Mouse (Mus musculus) T-cell, adult 2 months (primary cell): ENCODE measurements around the gene Sox2.

Experiments
- DNase-seq: peaks from one replicate; pipeline ENCODE4 v3.0.0; 2022; ENCODE audit warnings: low spot score

Gene Sox2

DNA sequence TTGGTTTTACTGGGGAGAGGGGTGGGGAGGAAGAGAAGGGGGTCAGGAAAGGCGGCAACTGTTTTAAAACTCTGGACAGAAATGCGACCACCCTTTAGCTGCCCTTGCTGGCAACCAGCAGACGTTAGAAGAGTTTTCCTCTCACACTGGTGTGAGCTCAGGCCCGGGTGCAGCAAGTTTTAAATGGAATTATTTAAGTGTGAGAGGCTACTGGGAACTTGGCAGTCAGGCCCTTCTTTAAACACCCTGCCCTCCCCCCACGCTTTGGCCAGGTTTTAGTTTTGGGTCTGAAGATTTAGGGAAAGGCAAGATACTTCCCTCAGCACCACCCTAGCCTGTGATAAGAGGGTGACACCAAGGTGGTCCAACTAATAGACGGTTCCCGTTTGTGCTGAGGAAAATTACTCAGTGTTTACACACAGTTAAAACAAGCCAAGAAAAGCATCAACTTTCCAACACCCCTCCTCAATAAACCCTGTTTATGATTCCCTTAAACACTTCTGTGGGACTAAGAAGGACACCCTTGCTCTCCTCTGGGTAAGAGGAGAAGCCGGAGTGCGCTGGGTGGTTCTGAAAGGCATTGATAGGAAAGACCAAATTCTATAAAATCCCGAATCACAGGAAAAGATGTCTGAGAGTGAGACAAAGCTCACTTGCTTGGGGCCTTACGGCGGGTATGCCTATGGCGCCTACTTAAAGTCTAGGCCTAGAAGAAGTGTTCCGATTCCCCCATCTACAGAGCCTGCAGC lies 10.5 kb downstream of the Sox2 start:
- no peak for DNase-seq

DNA sequence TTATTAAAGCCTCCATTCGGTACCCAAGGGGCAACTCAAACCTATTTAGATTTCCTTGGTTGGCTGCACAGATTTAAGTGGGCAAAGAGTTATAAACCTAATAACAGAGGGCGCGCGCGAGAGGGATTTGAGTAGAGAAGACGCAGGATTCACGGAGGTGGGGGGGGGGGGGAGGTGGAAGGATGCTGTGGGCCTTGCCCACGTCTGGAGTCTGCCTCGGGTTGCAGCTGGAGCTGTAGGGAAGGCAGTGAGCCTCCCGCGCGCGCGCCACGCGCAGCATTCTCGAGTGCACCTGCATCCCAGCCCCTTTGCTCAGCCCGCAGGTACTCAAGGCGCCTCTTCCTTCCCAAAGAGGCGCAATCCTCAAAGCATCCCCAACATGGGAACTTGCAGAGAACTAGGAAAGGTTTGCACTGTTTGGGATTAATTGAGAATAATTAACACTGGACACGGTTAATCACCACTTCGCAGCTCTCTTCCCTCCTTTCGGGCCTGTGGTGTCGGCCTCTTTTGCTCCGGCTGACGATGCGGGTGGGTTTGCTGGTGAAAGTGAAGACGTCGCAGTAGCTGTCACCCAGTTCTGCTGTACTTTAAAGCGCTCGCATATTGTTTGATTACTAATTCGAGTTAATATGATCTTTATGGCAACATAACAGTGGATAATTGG lies 11.3 kb downstream of the Sox2 start:
- no peak for DNase-seq

DNA sequence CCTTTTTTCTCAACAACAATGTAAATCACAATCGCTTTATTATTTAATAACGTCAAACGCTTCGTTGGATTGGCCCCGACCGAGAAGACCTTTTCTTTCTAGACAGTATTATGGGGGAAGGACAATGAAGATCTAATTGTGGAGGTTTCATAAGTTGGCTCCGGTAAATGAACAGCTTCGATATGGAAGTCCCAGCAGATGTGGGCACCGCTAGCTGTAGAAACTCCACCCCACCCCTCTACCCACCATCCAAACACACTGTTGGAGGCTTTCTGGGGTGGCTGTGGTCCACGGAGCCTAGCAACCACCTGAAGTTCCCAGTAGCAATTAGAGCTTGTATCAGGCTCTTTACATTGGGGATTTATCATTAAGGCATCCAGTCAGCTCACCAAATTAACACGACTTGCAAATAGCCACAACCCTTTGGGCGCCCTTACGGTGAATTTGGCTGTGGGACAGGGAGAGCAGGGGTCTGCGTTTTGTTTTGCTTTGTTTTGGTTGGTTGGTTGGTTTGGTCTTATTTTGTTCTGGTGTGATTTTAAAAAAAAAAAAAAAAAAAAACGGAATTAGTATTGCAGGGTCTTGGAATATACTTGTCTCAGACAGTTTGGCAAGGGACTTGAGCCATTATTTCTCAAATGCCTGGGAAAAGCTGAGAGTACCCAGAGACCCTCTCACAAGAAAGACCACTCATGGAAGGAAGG lies 12.0 kb downstream of the Sox2 start:
- no peak for DNase-seq

DNA sequence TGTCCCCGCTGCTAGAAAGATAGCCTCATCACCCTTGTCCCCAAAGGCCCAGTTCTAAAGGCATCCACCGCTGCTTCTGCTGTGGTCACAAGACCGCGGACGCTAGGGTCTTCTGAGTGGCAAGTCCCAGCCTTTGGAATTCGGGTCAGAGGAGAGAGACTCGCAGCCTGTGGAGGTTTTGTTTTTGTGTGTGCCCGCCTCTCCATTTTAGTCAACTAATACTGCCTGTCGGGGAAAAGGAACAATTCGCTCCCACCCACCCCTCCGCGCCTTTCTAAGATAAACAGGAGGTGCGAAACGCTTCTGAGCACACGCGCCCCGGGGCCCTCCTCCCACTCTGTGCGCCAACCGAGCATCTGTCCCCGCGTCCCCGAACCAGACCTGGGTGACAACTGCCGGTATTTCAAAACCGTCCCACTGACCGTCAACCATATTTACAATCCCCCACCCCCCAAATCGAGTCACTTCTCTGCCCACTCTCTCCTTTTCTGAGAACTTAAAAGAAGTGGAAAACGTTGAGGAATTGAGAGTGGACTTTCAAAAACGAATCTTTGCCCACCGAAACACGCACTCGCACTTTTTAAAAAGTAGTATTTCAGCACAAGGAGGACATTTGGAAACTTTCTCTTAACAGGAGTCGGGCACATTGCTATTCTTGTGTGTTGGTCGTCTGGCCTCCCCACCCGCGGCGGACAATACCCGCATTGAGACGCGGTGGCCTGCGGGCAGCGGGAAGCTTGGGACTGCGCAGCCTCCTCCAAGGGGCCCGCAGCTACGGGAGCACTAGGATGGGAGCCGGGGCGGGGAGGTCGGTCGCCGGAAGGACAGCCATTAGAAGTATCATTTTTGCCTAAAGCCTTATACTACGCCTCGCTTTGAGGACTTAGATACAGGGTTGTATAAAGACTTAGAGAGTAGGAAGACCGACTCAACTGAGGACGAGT lies 12.8 kb downstream of the Sox2 start:
- DNase-seq = no peak

DNA sequence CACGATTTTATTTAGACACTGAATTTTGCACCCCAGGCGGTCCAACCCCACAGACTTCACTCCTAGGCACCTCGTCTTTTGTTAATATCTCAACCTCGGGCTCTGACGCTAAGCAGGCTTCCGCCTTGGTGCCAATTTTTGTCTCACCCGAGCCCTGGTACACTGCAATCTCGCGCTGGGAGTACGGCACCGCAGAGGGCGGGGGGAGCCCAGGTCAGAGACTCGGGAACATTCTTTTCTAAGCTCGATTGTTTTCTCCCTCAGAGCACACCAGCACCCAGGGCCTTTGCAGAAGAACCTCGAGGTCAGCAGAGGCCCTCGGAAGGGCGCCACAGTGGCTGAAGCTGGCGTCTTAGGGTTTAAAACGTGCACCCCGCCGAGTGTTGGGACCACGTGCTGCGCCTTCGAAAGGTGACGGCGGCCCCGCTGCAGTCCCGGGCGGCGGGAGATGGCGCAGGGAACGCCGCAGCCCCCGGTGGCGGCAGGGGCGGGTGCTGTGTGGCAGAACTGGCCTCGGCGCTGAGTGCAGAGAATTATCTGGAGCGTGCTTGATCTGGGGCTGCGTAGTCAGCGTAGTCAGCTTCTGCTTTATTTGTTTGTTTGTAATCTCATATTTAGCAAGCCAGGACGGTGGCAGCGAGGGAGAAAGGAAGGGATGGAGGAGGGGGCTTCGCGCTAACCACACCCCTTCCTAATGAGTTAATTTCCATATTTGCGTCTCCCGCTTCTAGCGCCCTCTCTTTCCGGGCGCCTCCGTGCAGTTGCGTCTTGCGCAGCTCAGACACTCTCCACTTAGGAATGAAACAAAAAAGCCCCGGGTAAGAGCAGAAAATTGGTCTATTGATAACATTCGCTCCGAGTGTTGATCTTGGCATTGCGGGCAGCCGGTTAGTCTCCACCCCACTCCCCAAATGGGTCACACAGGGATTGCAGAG lies 13.8 kb downstream of the Sox2 start:
- no peak for DNase-seq

DNA sequence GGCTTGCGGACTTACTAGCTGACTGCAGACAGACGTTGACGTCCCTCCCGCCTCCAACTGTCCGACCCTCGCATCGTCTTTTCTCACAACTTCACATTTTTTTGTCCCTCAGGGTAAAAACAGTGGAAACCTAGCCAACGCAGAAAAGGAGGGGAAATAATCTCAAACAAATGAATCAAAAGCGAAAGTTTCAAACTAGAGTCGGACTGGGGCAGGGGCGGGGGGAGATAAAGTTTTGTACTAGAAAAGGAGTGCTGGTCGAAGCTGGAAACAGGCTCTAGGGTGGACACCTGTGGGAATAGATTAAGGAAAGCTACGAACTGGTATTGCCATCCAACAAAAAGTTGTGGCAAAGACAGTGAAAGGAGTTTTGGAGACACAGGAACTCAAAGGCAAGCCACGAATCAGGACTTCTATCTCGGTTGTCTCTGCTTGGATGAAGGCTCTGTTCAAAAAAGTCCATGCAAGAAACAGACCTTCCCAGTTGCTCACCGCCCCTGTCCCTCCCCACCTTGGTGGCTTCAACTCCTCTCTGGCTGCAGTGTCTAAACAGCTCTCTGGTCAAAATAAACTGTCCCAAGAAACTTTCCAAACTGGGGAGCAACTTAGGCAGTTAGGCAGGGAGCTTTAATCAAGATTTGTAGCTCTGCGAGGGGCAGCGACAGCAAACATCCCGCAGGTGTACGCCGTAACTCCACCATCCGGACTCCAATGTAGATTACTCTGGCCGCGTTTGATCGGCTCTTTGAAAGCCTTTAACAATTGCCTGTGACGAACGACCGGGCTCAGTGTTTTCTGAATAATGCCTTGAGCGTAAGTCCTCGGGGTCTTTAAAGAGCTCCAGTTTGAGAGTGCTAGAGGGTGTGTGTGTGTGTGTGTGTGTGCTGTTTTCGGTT lies 14.7 kb downstream of the Sox2 start:
- no peak for DNase-seq

DNA sequence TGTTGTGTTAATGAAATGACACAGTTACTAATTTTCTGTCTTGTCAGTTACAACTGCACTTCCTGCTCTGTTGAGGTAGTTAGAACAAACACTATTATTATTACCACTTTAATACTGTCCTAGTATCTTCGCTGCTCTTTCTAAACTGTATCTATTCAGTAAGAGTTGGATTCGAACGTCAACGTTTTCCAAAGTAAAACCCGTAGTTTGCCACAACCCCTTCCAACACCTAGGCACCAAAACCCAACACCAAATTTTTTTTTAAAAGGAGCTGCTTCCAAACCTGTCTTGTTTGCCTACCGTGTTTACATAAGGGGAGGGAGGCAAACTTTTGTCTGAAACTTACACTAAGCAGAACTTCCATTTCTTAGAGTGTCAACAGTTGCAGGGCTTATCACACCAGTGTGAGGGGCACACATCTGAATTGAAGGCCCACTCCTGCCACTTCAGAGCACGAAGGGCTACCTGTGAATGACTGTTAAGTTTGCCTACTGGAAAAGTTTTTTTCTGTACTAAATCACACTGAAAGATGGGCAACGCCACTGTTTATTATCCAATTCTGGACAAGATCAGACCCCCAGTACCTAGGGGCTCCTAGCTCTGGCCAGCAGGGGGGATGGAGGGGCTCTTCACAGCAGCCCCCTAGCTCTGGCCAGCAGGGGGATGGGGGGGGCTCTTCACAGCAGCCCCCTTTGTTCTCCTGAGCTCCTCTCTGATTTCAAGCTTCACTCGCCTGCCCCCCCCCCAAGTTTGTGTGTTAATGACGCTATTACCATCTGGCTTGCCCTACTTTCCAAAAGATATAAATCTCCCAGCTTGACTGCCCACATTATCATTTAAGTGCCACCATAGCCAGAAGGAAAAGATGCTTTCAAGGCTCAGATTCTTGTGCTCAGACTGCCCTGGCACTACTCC lies 15.8 kb downstream of the Sox2 start:
- no peak for DNase-seq

DNA sequence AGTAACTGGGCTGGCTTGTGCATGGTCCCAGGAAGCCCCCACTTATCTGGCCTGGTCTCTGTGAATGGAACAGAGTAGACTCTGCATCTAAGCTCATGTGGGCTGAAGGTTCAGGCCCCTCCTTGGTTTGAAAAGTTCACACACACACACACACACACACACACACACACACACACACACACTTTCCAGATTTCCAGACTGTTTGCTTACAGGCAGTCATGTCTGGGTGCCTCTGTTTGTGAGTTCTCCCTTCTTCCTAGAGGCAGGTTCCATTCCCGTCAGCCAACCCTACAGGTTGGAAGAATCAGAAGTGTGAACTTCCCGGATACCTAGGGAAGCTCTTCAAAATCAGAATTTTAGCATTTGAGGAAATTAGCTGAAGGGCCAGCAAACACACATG lies 17.0 kb downstream of the Sox2 start:
- no peak for DNase-seq

DNA sequence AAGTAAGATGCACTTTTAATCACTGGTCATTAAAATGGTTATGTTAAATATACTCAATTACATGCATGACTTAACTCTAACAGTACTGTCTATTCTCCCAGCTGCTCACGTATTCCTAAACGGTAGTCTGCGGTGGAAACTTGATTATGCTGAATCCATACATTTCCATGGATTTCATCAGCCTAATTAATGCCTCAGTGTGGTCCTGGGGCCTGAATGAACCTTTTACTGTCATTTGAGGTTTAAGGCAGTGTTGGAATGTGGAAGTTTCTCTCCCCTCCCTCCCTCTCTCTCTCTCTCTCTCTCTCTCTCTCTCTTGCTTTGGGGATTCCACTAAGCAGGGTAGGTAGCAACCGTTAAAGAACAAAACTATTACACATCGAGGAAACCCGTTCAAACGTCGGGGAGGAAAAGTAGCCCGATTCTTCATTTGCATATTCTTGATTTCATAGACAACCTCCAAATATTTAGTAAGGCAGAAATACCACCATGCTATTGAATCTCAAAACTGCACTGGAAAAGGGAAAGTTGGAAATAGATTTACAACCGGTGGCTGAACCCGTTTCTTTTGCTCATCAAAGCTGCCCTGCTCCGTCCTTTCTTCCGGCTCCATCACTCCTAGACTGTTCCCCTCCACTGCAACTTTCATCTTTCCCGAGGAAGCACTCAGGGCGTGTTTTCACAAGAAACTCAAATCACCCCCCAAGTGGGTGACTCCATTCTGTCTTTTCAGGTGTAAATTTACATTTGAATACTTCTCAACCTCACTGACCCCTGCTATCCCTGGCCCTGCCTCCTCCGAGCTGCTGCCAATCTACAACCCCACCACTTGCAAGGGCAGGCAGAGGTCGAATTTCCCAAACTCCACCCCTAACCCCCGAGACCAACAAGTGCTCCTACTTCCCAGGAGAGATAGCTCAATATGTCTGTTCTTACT lies 17.9 kb downstream of the Sox2 start:
- DNase-seq = no peak

DNA sequence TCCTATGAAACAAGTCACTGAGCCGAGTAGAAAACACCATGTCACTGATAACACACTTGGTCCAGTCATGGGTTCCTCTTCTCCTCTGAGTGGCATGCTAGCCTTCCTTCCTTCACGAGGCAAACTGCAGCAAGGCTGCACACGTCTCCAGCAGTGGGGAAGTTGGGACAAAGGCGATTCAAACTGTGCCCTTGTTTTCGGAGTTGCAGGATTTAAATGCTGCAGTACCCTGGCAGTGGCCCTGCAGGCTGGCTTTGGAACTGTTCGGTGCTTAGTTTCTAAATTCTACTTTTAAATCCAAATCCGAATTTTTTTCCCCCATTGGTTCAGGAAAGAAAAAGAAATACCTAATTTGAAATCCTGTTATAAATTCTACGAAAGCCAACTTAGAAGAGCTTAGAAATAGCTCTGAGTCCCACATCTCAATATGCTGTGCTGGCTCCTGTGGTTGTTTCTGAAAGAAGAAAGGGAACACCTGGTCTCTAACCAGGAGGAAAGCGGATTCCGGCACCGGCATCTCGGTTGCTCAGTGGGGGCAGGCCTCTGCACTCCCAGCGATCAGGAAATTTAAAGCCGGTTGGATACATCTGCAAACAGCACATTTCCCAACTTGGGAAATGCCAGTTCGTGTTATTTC lies 20.9 kb downstream of the Sox2 start:
- DNase-seq = no peak

DNA sequence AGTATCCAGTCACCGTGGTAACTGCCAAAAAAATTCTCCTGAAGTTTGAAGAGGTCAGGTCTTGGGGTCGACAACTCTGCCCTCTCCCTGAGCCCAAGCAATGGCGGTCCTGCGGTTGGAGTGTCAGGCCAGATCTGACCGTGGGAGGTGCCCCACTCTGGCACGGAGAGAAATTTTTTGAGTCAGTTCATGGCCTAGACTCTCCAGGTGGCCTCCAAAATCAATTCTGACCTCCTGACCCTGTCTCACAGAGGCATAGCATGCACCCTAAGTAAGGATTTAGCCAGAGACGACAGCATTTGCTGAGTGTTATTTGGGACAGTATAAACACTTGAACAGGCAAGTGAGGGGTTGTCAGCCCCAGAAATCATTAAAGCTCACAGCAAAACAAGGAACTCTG lies 28.6 kb downstream of the Sox2 start:
- no peak for DNase-seq

DNA sequence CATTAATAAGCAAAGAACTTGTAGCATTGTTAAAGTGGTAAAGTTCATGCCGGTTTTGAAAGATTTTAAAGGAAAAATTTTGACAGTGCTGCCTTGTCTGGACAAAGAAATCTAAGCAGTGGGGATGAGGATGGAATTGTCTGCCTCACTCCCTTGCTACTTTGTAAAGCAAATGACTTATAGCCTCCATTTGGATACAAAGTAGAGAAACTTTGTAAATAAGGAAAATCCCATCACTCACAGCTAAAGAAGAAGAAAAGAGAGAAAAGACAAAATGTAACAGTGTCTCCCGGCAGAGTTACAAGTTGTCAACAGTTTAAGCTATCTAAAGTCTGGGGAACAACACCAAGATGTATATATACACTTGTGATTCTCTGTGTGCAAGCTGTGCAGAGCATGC lies 29.2 kb downstream of the Sox2 start:
- DNase-seq = no peak

DNA sequence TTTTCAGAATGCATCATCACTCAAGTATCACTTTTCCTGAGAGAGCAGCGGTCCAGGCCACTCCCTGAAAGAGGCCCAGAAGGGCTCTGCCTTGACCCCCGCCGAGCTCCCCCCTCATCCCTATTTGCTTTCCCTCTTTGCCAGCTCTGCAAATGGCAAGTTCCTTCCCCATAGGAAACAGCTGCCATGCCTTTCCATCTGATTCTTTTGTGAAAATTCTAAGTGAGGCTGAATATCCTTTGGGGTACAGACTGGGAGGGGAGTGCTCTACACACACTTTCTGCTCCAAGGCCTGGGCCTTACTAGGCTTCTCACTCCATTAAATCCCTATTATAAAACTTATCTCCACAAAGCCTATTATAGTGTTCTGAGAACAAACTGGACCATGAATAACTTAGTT lies 29.7 kb downstream of the Sox2 start:
- no peak for DNase-seq

DNA sequence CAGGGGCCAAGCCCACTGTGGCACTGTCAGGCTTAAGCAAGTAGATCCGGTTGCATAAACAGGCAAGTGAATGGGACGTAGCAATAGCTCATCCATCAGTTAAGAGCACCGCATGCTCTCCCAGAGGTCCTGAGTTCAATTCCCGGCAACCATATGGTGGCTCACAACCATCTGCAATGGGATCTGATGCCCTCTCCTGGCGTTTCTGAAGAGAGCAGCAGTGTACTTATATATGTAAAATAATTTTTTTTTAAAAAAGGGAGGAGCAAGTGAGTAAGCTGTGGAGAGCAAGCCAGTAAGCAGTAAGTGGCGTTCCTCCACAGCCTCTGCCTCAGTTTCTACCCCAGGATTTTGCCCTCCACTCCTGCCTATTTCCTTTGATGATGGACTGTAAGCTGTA lies 37.9 kb downstream of the Sox2 start:
- DNase-seq = no peak

DNA sequence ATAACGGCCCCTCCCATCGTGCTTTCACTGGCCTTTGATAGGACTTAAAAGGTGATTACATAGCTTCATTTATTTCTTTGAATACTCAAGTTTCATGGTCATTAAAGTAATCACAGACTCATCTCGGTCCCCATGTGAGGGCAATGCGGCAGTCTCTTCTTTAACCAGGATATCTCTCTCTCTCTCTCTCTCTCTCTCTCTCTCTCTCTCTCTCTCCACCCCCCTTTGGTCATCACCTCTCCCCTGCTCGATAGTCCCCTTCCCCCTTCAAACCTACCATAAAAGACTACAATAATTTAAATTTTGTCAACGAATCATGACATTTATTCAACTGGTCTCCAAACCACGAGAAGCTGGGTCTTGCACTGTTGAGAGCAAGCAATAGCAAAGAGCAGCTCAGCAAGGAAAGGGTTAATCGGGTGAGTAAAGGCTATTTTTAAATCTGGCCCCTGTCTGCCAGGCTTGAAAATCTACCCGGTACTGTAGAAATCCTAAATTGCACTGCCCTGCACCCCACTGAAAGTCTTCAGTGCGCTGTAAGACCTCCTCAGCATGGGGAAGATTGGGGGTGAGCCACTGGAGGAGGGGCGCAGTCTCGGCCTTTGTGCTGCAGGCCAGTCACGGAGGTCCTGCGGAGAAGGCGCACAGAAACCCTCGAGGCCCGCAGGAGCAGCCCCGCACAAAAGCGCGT lies 41.6 kb downstream of the Sox2 start:
- DNase-seq = no peak

DNA sequence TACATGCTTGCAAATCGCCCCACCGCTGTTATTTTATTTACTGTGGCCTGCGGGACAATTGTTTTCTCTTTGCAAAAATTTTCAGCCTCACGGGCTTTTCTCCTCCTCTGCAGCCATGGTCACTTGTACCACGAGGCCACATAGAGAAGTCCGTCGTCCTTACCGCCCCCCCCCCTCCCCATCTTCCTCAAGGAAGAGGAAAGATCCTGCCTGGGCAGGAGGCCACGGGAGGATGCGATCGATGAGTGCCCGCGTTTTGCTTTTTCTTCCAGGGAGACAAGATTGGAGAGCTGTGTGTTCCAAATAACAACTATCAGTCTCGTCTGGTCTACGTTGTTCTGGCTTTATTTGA lies 42.2 kb downstream of the Sox2 start:
- DNase-seq = no peak
